Mouse (Mus musculus) right cerebral cortex, adult 18-20 months (tissue): ENCODE measurements around the gene Chka.

Source experiments
- DNase-seq: peaks from one replicate; pipeline ENCODE4 v3.0.0; 2022; ENCODE audit warnings: mixed read lengths

The Chka gene

DNA sequence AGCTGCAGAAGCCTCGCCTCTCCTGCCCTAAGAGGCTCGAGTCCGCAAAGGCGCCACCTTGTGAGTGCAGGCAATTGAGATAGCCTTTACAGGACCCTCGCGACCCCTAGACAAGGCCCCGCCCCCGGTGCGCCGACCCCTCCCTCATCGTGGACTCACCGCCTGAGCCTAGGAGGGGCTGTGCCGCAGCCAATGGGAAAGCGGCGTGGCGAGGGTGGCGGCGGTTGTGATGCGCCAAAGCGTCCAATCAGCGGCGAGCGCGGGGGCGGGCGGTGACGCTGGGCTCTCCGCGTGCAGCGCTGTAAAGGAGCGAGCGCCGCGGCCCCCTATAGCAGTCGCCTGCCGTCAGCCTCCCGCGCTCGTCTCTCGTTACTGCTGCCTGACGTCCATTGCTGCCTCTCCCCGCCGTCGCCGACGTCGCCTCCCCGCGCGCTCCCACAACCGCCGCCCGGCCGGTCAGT lies at the start of gene Chka:
Gene Chka (plus strand): TSS at position 272 of the 461 bp plus-strand sequence.
- peak; percentile 99 for DNase-seq

DNA sequence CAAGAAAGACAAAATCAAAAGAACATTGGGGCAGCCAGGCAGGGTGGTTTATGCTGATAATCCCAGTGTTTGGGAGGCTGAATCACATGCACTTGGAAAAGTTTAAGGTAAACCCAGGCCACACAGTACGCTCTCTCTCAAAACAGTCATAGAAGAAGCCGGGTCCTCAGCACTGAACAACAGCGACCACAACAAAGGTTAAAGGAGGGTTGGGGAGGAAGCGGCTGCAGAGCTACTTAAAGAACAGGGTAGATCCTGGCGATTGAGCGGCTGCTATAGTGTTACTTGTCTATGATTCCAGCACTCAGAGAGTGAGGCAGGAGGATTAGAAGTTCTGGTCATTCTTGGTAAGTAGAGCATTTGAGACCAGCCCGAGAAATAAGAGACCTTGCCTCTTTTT lies 46.0 kb upstream of the Chka start:
- DNase-seq, result no peak

DNA sequence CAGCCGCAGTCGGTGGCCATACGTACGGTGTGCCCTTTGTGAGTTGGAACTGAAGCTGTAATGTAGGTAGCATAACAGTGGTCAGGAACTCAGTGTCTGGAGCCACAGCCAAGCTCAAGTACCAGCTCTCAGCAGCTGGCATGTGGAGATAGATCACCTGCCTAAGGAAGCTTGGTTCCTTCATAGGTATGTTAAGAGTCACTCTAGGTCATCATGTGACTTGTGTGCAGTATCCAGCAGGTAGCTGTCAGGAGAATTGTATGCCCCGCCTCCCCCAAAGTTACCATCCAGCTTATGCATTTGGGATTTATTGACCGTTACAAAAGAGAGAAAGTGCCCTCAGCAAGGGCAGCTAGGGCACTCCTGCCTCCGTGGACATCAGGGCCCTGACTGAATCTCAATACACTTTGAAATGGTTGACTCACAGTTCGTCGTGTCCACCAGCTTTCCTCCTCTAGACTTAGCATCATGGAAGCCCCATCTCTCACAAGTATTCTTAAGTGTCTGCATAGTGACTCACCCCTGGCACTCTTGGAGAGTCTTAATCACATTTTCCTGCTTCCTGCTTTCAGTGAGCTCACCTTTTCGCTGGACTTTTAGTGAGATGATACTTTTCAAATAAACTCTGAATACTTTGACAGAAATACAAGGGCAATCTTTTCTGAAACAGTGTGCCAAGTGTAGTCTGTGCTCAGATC lies 40.9 kb upstream of the Chka start:
- no peak for DNase-seq

DNA sequence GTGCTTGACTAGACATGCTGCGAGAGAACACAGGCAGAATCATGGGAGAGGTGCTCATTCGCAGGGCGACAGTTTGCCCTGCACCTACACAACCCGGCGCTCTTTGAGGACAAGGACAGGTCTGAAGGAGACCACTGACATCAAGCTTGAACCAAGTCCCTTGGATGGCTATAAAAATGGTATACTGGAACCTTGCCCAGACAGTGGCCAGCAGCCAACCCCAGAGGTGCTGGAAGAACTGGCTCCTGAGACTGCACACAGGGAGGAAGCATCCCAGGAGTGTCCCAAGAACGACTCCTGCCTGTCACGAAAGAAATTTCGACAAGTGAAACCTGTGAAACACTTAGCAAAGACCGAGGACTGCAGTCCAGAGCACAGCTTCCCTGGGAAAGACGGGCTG lies 37.1 kb upstream of the Chka start:
- DNase-seq, result no peak

DNA sequence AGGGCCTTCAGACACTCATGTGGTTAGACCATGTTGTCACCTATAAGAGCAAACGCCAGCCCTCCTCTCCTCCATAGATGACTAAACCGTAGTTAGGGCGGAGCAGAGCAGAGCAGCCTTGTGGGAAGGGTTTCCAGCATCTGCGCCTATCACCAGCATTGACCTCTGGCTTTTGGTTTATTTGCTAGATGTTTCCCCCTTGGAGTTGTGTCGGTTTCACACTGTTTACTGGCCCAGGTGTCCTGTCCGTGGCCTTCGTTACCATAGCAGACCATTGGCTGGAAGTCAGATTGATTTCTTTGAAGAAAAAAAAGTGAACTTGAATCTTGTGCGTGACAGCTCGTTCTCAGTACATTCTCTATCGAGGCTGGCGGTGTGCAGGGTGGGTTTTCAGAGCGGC lies 35.7 kb upstream of the Chka start:
- no peak for DNase-seq

DNA sequence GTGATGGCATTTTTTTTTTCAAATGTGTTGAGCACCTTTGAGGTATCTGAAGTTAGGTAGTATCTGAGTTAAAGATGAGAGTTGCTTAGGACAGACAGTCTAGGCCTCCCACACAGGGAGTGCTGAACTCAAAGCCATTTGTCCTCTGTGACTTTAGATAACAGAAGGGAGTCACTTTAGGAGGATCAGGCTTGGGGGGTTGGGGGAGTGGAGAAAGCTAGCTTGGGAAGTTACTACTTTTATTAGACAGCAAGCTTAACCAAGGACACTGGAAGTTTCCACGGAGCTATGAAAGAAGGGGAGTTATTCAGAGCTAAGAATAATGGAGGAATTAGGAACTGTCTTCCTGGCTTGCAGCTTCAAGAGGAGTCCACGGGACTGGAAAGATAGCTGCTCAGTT lies 32.5 kb upstream of the Chka start:
- DNase-seq, result no peak

DNA sequence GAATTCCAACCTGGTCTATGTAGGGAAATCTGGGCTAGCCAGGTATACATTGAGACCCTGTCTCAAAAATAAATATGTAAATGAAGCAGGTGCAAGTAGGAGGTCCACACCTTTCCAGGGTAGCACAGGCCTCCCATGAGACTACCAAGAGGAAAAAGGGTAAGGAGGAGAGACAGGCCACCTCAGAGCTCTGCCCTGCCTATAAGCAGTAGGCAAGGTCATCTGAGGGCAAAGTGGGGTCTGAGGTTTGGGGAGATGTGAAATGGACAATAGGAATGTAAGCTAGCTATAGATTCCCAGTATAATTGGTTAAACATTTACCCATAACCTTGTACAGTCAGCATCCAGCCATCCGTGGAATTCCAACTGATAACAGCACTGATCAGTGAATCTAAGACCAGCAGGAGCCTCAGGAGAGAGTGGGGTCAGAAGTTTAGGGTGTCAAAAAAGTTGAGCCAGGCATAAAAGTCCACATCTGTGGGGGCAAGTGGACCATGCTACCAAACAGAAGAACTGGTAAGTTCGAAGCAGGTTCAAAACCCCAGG lies 31.6 kb upstream of the Chka start:
- no peak for DNase-seq

DNA sequence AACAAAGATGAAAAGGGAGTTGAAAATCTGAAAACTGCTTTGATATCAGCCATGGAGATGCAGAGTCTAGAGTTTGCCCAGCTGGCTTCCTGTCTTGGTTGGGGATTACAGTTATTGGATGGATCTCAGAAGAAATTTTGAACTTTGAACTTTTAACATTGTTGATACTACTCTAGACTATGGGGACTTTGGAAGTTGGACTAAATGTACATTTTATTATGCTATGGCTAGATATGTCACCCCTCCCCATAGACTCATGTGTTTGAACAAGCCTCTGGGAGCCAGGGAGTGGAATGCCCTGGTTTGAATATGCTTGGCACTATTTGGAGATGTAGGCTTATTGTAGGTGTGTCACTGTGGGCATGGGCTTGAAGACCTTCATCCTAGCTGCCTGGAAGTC lies 26.5 kb upstream of the Chka start:
- no peak for DNase-seq

DNA sequence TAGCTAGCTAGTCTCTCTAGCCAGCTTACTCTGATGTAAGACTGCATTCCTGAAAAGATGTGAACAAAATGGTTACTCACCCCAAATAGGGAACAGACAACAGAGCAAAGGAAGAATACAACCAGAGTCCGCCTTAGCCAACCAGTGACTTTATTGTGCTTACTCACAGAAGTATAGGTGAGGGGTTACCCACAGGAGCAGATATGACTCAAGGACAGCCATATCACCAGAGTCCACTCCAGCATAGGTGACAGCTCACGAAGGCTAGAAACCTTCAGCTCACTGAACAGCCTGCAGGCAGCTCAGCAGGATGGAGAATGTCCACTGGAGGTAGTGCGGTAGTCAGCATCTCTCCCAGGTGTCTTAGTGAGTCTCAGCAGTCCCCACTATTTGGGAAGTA lies 21.7 kb upstream of the Chka start:
- no peak for DNase-seq

DNA sequence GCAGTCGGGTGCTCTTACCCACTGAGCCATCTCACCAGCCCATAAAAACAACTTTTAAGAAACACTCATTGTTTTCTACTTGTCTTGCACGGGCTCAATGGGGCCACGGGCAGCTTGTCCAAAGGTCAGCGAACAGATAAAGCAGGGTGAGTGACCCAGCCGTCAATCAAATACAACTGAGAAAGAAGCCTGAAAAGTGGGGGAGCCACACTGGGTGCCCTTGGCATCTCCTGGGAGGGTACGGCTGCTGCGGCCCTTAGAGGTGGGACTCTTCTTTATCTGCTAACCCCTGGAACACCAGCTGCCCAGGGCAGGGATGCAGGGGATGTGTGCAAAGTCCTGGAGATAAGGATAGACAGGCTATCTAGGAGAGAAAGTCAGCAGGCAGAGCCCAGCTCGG lies 19.9 kb upstream of the Chka start:
- no peak for DNase-seq

DNA sequence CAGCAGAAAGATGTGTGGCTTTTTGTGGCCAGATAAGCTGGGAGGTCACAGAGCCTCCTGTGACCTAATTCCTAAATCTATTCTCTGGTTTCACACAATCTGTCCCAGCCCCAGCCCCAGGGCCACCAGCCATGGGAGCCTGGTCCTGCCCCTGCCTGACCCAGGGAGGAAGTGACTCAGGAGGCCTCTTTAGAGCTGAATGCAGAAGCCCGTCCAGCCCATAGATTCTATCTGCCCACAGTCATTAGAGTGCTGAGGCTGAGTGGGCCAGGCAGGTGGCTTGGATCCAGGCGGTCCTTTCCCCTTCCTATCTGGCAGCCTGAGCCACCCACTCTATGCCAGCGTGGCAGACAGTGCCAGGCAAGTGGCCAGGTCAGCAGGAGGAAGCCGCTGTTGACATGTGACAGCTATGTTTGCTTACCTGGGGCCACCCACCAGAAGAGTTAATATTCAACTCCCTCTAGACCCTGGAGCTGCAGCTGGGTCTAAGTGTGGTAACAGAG lies 18.7 kb upstream of the Chka start:
- no peak for DNase-seq

DNA sequence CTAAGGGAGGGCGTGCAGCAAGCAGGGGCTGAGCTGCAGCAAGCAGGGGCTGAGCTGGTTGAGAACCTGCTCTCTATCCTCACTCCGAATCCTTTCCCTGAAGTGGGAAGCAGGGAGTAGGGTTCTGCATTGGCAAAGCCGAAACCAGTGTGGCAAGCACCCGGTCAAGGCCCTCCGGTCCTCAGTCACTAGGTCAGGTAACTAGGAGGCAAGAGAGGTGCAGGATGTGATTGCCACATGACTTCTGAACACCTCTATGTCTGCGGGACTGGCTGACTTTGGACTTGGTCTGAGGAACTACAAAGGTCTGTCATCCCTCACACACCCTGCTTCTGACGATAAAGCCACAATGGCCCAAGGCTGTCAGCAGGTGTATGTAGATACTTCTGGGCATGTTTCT lies 17.3 kb upstream of the Chka start:
- DNase-seq, result no peak

DNA sequence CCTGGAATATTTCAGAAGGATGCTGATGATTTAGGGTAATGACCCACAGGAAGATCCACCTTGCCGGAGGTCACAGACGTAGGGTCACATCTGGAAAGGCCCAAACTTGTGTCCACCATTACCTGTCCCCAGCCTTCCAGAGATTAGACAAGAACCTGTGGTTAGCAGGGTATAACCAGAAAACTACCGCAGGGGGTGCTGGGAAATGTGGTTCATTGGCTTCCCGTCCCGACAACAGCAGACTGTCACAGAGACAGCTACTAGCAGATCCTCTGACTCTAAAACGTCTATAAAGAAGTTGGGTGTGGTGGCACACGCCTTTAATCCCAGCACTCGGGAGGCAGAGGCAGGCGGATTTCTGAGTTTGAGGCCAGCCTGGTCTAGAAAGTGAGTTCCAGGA lies 14.8 kb upstream of the Chka start:
- DNase-seq, result no peak

DNA sequence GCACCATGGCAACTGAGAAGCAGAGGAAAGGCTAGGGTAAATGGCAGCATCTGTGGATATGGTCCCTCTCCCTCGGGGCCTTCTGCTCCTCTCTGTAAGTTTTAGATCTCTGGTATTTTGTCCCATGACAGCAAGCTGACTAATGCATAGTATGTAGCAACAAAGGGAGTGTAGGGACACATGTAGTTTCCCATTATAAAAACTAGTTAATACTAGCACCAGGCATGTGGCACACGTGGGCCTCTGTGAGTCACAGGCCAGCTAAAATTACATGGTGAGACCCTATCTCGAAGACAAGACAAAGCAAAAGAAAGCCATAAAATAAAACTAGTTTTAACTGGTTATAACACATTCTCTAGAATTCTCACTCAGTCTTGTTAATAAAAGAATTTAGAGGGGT lies 12.6 kb upstream of the Chka start:
- DNase-seq, result no peak

DNA sequence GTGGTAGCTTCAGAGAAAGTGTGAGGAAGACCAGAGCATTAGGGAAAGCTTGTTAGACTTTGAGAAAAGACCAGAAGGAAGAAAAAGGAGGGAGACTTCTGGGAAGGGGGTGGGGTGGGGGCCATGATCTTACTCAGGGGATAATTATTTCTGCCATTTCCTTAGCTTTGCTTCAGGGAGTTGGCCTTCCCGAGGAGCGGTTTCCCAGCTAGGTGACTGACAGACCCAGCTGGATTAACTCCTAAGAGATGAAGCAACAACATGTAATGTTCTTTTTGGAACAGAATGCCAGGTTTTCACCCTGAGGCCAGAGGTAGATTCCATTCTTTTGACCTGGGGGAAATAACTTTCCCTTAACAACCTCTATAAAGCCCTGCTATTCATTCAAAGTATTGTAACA lies 11.9 kb upstream of the Chka start:
- DNase-seq, result no peak

DNA sequence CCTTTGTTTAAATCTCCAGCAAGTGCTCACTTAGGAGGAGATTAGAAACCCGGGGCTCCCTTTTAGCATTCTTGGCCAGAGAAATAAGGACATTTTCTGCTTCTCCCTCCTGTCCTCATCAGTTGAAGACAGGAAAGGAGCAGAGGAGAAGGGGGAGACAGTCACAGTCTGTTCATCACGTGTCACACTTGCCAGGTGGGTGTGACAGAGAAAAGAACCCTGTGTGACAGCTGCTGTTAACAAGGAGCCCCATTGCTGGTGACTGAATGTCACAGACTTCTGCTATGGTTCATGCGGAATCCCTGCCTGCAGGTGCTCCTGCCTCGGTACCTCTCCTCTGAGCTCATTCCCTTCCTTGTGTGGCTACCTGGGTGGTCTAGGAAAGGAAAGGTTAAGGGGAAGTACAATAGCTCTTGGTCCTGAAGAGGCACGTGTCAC lies 11.3 kb upstream of the Chka start:
- no peak for DNase-seq

DNA sequence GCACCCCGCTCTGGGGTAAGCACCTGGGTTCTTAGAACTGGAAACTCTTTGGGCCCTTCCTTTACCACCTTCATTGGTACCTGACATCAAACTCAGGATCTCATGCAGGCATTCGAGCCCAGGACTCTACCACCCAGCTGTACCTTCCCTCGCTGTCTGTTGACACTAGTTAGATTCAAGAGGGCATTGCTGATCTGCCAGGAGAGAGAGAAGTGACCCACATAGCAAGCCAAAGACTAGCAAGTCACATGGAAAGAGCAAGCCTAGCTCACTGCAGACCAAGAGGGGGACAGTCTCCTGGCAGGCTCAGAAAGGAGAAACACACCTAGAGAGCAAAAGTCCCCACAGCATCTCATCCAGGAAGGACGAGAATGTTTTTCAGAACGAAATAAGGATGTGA lies 10.9 kb upstream of the Chka start:
- DNase-seq, result no peak

DNA sequence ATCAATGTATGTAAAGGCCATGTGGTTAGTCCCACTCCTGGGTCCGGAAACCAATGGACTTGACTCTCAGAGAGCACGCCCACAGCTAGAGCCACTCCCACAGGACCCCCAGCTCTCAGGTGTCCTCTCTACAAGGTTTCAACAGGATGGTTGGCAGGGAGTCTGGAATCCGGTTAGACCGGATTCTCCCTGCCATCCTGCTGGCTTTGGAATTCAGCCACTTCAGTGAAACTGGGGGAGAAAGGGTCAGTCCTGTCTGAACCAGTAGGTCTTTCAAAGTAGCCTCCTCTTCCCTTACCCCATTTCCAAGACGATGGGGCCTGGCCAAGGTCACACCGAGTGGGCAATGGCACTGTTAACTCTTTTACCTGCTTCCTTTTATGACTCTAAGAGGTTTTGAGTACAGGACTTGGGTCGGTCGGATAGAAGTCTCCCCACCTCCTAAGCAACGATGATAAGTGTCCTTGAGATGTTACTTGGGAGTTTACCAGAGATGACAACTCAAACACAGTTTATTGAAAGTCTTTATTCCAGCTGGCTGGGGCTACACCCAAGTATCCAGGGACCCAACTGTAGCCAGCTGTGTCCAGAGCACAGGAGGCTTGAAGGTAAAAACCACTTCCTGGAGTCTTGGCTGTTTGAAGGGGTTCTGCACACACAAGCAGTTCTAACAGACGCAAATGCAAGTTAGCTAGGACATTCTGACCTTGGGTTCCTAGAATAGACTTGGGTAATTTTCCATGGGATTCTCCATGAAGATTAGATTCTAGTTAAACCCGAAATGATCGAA lies 9.0 kb upstream of the Chka start:
- no peak for DNase-seq

DNA sequence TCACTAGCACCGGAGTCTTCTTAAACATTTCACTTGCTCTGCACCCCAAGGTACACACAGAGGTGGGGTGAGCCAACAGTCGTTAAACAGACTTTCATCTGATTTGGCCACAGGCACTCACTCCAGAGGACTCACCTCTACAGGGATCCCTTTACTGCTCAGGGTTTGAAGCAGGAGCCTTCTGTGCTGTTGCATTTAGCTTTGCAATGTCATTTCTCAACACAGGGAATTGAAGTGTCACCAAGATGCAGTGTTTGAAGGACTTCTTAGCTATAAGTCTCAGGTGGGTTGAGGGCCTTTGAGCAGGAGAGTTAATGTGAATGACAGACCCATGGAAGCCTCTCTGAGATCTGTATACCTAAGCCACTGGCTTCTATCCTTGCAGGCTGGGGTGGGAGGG lies 7.9 kb upstream of the Chka start:
- no peak for DNase-seq

DNA sequence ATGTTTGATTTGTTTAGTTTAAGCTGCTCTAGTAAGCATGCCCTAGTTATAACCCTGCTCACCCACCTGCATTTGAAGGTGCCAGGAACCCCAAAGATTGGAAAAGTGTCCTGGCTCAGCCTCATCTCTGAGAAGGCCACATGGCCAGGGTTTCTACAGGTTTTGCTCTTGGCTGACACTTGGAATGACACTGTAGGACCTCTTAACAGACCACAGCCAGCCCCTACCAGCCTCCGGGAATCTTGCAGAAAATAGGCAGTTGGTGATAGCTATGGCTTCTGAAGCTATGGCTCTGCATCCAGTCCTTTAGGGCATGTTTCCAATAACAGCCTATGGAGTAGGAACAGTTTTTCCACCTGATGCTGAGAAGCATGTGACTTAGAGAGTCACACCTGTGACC lies 6.7 kb upstream of the Chka start:
- no peak for DNase-seq

DNA sequence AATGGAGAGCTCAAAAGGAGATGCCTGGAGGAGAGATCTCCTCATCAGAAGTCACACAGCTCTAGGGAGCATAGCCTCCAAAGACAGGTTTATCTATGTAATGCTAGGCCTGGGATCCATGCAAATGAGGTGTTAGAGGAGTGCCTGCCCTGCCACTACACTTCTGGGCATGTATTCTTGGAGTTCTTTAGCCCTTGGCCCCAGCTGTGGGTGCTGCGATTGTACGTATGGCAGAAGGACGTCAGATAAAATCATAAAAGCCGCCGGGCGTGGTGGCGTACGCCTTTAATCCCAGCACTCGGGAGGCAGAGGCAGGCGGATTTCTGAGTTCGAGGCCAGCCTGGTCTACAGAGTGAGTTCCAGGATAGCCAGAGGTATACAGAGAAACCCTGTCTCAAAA lies 6.2 kb upstream of the Chka start:
- DNase-seq, result no peak

DNA sequence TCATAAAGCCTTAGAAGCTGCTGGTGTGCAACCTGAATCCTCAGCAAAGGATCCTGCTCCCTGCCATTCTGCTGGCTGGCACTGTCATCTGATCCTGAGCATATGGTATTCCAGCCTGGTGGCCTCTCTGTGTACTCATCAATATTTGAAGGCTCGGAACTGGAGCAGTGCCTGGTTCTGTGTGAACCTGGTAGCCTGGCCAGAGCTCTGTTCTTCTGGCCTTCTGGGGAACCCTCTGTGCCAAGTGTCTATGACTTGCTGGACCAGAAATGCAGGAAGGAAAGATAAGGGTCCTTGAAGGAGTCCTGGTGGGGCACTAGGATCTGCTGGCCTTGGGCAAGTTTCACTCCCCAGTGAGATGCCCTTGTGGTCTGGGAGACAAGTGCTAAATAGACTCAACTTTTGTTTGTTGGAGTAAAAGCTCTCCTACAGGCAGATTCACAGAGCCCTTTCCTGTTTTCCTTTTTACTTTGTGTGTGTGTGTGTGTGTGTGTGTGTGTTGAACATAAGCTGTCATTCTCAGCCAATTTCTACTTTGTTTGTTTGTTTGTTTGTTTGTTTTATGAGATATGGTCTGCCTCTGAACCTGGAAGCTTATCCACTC lies 5.7 kb upstream of the Chka start:
- DNase-seq, result no peak
